Mouse (Mus musculus): ENCODE results near the gene Ebf1. TPM values are rescaled to one million over a fixed set of nuclear protein-coding genes. Genes with fewer than 3 reads are reported as not detected.

Ebf1 gene
- polyA plus RNA-seq, 1 experiment from 2014 or later = 65.0 TPM

- H3K4me2 ChIP-seq = no peak overlapping the region
- ATAC-seq (ENCODE audit: insufficient number of reproducible peaks, low FRiP score, low TSS enrichment, low read depth) = no peak
Measured at GRCm38 (mm10) chr11:45007311-45007710, 390.2 kb downstream of the Ebf1 start.

GRCm38 (mm10) chr11:45008078-45008477 is 391.0 kb downstream of the Ebf1 start:
- Histone ChIP-seq H3K27me3 (no peaks in the 10 kb centered on the region), H3K9me3 (no peaks in the 10 kb centered on the region), H3K4me2 (peak overlapping the region; percentile 43), H3K4me1 (peaks cover 13% of the 10 kb centered on the region), H3K4me3 (peak overlapping the region; percentile 17; the same call in 1 of the 2 replicates), H3K27ac (no peak overlapping the region), H3K9ac (no peak overlapping the region), H3K36me3 (no peaks in the 10 kb centered on the region)
- no peak for ATAC-seq (ENCODE audit: insufficient number of reproducible peaks, low FRiP score, low TSS enrichment, low read depth)
- 7% methylated on average over 7 of the region's 7 CpGs for WGBS

More at GRCm38 (mm10) chr11:45007311-45007710, 390.2 kb downstream of the Ebf1 start:
- 50% methylated on average over 11 of the region's 11 CpGs for WGBS
- Histone ChIP-seq H3K9me3 (no peaks in the 10 kb centered on the region), H3K9ac (no peak overlapping the region), H3K27ac (no peak overlapping the region), H3K4me3 (no peak overlapping the region), H3K4me1 (peaks cover 17% of the 10 kb centered on the region), H3K27me3 (no peaks in the 10 kb centered on the region), H3K36me3 (no peaks in the 10 kb centered on the region)

- Histone ChIP-seq H3K4me1 (peaks cover 9% of the 10 kb centered on the region), H3K36me3 (no peaks in the 10 kb centered on the region), H3K9ac (no peak overlapping the region), H3K4me2 (no peak overlapping the region), H3K27me3 (no peaks in the 10 kb centered on the region), H3K4me3 (no peak overlapping the region), H3K27ac (no peak overlapping the region), H3K9me3 (no peaks in the 10 kb centered on the region)
- WGBS = 89% methylated on average over 5 of the region's 5 CpGs
- no peak for ATAC-seq (ENCODE audit: insufficient number of reproducible peaks, low FRiP score, low TSS enrichment, low read depth)
Measured at GRCm38 (mm10) chr11:45008760-45009159, 391.6 kb downstream of the Ebf1 start.

- Histone ChIP-seq H3K9ac (no peak overlapping the region), H3K36me3 (no peaks in the 10 kb centered on the region), H3K4me3 (no peak overlapping the region), H3K4me1 (0 out of 2 replicates have a peak, but pooled peaks cover 5% of the 10 kb centered on the region), H3K27ac (no peak overlapping the region), H3K9me3 (no peaks in the 10 kb centered on the region), H3K27me3 (no peaks in the 10 kb centered on the region), H3K4me2 (no peak overlapping the region)
- 89% methylated on average over 1 of the region's 1 CpGs for WGBS
- ATAC-seq (ENCODE audit: insufficient number of reproducible peaks, low FRiP score, low TSS enrichment, low read depth) = no peak
Measured at GRCm38 (mm10) chr11:45012081-45012480, 395.0 kb downstream of the Ebf1 start.

- no peak overlapping the region for H3K4me3 ChIP-seq
- H3K4me1 ChIP-seq = no peaks in the 10 kb centered on the region
- no peak overlapping the region for H3K4me2 ChIP-seq
- ATAC-seq (ENCODE audit: insufficient number of reproducible peaks, low FRiP score, low TSS enrichment, low read depth) = no peak
- H3K9ac ChIP-seq = no peak overlapping the region
- no peaks in the 10 kb centered on the region for H3K9me3 ChIP-seq
- no peak overlapping the region for H3K27ac ChIP-seq
- H3K36me3 ChIP-seq = no peaks in the 10 kb centered on the region
- 63% methylated on average over 3 of the region's 3 CpGs for WGBS
- H3K27me3 ChIP-seq = no peaks in the 10 kb centered on the region
Measured at GRCm38 (mm10) chr11:45017493-45017892, 400.4 kb downstream of the Ebf1 start.

- no peak for ATAC-seq (ENCODE audit: insufficient number of reproducible peaks, low FRiP score, low TSS enrichment, low read depth)
- Histone ChIP-seq H3K4me3 (no peak overlapping the region), H3K4me2 (no peak overlapping the region), H3K4me1 (peaks cover 5% of the 10 kb centered on the region), H3K36me3 (no peaks in the 10 kb centered on the region), H3K9me3 (no peaks in the 10 kb centered on the region), H3K27ac (no peak overlapping the region), H3K27me3 (no peaks in the 10 kb centered on the region), H3K9ac (no peak overlapping the region)
- WGBS = 84% methylated on average over 5 of the region's 5 CpGs
Measured at GRCm38 (mm10) chr11:45026012-45026411, 408.9 kb downstream of the Ebf1 start.

- no peak for ATAC-seq (ENCODE audit: insufficient number of reproducible peaks, low FRiP score, low TSS enrichment, low read depth)
- WGBS = 33% methylated on average over 11 of the region's 11 CpGs
- H3K27me3 ChIP-seq = no peaks in the 10 kb centered on the region
- H3K27ac ChIP-seq = no peak overlapping the region
- H3K4me3 ChIP-seq = no peak overlapping the region
- H3K36me3 ChIP-seq = no peaks in the 10 kb centered on the region
- no peaks in the 10 kb centered on the region for H3K9me3 ChIP-seq
- H3K4me2 ChIP-seq = no peak overlapping the region
- no peak overlapping the region for H3K9ac ChIP-seq
- H3K4me1 ChIP-seq = peaks cover 5% of the 10 kb centered on the region
Measured at GRCm38 (mm10) chr11:45026674-45027073, 409.6 kb downstream of the Ebf1 start.

- Histone ChIP-seq H3K4me1 (peaks cover 5% of the 10 kb centered on the region), H3K9me3 (no peaks in the 10 kb centered on the region), H3K4me3 (no peak overlapping the region), H3K27ac (no peak overlapping the region), H3K4me2 (no peak overlapping the region), H3K27me3 (no peaks in the 10 kb centered on the region), H3K9ac (no peak overlapping the region), H3K36me3 (no peaks in the 10 kb centered on the region)
- WGBS = 61% methylated on average over 7 of the region's 7 CpGs
- no peak for ATAC-seq (ENCODE audit: insufficient number of reproducible peaks, low FRiP score, low TSS enrichment, low read depth)
Measured at GRCm38 (mm10) chr11:45027076-45027475, 410.0 kb downstream of the Ebf1 start.

GRCm38 (mm10) chr11:45055744-45056610 is 438.9 kb downstream of the Ebf1 start:
- 83% methylated on average over 7 of the region's 7 CpGs for WGBS
- no peak overlapping the region for H3K27ac ChIP-seq
- H3K4me1 ChIP-seq = no peaks in the 10 kb centered on the region; the same call in 1 of the 2 replicates
- no peaks in the 10 kb centered on the region for H3K9me3 ChIP-seq
- H3K4me3 ChIP-seq = no peak overlapping the region
- no peaks in the 10 kb centered on the region for H3K27me3 ChIP-seq
- no peak for ATAC-seq (ENCODE audit: insufficient number of reproducible peaks, low FRiP score, low TSS enrichment, low read depth)
- H3K36me3 ChIP-seq = no peaks in the 10 kb centered on the region
- no peak overlapping the region for H3K4me2 ChIP-seq
- no peak overlapping the region for H3K9ac ChIP-seq

Other genes with a start within 250 kb of the Ebf1 start
- gene Il12b, start 217.3 kb upstream of the Ebf1 start, polyA plus RNA-seq (2015; fragmentation: Nextera tagmentation; extraction: Ambion mirVana) = 0.08 and 0.12 TPM in 2 replicates
- 51.5 and 52.8 TPM in 2 replicates for gene Ublcp1, start 146.8 kb upstream of the Ebf1 start, polyA plus RNA-seq (2015; fragmentation: Nextera tagmentation; extraction: Ambion mirVana)
- 61.5 and 69.8 TPM in 2 replicates for gene Rnf145, start 98.4 kb upstream of the Ebf1 start, polyA plus RNA-seq (2015; fragmentation: Nextera tagmentation; extraction: Ambion mirVana)